Mouse (Mus musculus) brain, embryonic 18.5 days (tissue): ENCODE measurements at regions not wholly inside any gene's neighbourhood (a gene's known extent, or its start where the extent isn't known, plus 50 kb on each side); places are given as distances from the start of the nearest gene placed in this dataset.
"Not testable (repeated sequence)": the region's sequence is repeated elsewhere in the genome, so short reads cannot be mapped to it uniquely, and the experiment has no call there.

ENCODE experiments used
- DNase-seq: peaks from one replicate; pipeline ENCODE4 v3.0.0-alpha.2; 2012; ENCODE audit warnings: low read depth, low spot score

DNA sequence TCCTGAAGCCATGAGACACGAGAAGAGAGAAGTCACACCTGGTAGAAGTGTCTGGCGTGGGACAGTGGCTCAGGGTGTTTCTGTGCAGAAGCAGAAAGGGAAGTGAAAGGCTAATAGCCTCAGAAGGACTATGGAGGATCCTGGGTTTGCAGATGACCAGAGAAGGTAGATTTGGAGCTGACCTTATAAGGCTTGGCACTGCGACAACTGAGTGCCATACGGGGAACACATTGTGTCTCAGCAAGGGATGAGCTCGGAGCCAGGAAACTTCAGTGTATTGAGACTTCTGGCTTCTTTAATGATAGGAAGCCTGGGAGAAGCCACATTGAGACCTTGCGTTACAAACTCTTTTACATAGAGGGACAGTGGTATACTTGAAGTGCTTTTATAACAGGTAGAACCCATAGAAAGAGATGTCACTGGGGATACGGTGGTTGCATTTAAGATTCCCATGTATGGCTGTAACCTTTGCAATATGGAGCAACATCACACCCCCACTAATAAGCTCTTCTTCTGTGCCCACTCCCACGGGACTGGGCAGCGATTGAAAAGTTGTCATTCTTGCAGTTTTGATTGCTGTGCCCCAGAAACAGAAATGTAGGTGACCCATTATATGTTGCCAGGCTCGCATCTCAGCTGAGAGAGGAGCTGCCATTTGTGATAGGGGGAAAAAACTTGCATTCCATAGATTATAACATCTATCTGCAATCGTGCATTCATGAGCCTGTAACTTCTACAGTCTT is 61.8 kb upstream of the Dync1i1 start:
- no peak for DNase-seq

DNA sequence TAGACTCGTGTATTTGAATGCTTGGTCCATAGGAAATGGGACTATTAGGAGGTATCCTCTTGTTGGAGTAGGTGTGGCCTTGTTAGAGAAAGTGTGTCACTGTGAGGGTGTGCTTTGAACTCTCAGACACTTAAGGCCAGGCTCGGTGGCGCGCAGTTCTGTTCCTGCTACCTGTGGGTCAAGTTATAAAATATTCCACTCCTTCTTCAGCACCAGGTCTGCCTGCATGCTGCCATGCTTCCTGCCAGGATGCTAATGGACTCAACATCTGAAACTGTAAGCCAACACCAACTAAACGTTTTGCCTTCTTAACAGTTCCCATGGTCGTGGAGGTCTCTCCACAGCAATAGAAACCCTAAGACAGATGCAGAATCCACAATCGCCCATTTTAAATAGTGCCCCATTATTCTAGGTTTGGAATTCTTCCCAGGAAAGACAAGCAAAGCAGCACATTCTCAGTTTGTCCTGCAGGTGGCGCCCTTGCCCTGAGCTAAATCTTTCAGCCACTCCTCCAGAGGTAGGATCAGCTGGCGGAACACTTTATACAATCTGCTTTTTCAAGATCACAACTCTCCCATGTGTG is 80.2 kb upstream of the Dync1i1 start:
- peak; percentile 52 for DNase-seq

DNA sequence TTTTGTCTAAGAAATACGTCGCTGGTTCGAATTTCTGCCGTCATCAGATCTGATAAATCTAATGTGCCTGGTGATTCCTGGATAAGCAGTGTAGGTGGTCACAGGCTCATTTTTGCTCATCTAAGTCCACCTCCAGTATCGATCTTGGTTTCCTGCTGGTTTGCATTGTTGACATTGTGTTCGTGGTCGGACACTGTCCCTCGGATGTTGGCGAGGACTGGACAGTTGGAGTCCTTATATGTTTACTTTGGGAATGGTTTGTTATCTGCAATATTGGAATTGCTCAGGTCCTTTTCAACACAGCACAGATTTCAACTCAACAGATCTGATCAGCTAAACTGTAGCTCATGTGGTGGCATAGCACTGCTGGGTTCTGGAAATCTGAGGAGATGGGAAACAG is 91.2 kb upstream of the Dync1i1 start:
- no peak for DNase-seq

DNA sequence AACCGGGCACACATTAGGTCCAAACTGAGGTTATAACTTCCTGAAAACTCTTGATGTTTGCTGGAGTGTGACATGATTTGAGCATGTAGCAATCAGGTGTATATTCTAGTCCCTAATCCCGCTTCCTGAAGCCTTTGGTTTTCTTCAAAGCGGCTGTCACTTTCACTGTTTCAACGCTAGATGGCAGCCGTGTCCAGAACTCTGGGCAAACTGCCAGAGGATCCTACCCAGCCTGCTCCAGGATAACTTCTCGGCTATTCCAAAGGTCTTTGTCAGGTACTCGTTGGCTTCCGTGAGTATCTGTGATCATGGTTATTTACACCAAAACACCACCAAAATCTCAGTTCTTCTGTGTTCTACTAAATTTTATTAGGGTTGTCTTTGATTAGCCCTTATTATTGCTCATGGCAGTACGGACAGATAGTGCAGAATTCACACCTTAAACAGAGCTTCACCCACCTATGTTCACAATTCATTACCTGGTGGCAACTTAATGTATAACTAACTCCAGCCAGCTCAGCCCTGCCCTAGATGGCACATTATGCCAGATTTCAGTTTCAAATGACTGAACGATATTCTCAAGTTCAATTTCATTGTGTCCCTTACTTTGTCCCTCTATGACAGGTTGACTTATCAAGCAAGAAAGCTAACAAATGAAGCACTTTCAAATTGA is 92.3 kb upstream of the Dync1i1 start:
- DNase-seq: no peak

DNA sequence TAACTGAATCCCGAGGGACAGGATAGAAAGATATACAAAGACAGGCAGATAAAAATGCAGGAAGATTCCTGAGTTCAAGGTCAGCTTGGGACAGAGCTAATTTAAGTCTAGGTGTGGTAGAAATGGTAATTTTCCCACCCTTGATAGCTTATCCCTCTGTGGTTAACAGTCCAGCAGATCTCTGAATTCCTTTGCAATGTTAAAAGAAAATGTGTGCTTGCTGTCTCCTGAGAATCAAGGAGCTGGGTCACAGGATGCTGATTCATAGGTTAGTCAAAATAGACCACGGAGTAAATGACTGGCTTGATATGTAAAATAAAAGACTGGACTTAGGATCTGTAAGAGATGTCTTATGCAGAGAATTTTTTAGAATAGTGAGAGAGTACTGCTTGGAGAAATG is 101.4 kb upstream of the Dync1i1 start:
- no peak for DNase-seq

- no peak for DNase-seq
Observed at GRCm38 (mm10) chr6:5621582-5621981, 103.9 kb upstream of the Dync1i1 start.

DNA sequence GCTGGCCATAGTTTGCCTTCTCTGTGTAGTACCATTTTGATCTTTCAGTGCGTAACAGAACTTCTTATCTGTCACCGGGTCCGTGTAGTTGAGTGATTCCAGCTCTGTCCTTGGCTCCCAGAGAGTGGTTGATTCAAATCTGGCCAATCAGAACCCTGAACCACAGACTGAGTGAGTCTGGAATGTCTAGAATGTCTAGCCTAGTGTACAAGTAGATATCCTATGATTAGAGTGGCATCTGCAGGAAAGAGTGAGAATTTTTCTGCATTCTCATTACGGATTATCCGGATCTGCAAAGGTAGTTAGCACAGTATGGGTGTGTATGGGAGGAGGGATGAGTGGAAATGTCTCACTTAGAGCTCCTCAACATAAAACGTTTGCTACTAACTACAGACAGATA is 97.9 kb upstream of the Pdk4 start:
- DNase-seq: no peak

DNA sequence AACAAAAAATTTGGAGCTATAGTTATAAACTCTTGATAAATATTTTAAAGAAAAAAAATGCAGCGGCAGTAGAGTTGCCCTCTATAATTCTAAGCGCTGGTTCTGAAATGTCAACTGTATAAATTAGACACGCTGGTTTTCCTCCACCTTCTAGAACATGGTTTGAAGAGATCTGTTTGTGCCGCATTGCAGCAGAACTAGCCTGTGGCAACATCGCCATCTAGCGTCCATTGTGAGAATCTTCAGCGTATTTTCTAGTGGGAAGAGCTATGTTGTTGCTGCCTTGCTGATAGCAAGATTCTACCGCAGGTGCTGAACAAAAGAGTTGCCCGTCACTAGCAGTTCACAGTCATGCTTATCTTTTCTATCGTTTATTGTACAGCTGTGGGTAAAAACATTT is 93.5 kb upstream of the Pdk4 start:
- DNase-seq: peak; percentile 77

DNA sequence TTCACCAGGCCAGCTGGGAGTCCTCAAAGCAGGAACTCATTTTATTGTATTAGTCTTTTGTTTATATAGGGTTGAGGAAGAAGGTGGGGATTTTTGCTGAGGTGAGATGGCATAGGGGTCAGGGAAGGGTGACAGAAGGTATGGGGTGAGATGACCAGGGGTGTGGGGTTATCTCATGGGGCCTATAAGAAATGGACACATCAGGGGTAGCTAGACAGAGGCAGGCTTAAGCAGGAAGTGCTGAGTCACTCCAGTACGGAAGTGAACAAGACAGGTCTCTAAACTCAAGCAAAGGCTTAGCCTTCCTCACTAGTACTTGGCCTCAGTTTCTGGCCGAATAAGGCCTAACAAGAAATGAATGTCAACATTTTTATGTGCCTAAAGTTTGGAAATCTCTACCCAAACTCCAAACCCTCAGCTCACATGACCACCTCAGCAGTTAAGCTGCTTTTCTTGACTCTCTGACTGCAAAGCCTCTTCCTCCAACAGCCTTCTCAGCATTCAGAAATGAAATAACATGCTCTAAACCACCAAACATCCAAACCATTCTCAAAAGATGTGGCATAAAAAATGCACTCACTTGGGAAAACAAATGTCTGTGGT is 86.9 kb upstream of the Pdk4 start:
- no peak for DNase-seq

DNA sequence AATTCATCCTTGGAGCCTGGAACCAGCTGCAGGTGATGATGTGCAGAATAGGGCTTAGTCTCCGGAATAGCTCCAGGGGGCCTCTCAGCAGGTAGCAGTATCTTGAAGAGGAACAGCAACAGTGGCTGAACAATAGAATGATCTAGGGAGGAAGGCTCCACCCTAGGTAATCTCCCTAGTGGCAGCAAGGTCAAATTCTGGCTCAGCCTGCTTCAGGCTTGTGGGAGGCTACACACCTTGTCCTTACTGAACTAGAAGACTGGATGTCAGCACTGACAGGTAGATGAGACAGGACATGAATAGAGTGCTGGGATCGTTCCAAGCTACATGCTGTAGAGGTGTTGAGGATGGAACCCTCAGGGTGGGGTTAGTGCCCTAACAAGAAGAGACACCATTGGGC is 80.8 kb upstream of the Pdk4 start:
- DNase-seq: not testable (repeated sequence)

- no peak for DNase-seq
Observed at GRCm38 (mm10) chr6:5566582-5566981, 70.5 kb upstream of the Pdk4 start.

GRCm38 (mm10) chr6:5565049-5565448 is 68.9 kb upstream of the Pdk4 start:
- no peak for DNase-seq

DNA sequence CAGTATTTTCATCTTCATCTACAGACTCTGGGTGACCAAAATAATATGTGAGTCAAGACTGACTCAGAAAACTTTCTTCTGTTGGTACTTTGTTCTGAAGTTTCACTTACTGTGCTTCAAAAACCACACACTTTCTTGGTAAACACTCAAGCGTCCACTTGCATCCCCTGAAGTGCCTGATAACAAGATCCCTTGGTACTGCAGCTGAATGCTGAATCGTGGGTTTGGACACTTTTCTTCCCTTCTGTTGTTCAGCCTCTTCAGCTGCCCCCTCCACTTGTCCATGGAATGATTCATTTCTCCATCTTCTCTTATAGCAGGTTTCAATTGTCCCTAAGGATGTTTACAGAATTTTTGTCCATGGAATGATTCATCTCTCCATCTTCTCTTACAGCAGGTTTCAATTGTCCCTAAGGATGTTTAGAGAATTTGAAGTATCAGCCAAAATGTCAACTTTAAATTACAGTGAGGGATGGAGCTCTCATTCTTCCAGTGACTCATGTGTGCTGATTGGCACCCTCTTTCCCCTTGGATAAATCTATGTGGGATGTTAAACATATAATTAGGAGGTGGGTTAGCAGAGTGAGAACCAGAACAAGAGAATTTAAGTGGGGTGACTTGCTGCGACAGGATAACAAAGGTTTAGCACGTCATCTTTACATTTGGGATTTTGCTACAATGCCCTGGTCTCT is 57.7 kb upstream of the Pdk4 start:
- DNase-seq: no peak

DNA sequence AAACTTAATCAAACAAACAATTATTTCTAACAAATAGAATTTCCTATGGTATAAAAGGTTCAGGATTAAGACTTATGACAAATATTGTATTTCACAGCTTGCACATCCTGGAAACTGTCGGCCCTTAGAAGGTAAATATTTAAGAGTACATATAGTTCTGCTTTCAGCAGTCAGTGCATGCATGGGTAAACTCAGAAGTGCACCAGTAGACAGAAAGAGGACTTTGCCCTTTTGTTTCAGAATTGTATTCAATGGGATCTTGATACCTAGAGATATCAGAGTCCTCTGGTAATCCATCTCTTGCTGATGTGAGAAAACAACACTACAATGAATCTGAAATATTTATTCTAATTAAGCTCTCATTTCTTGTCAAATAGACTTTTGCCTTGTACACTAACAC is 54.0 kb upstream of the Pdk4 start:
- no peak for DNase-seq
